Comparison of ENCODE assay signal across 28 mouse cellular contexts in genomic region chr5:143941588-143941987, GRCm38 (mm10). TPM values are rescaled to one million over a fixed set of nuclear protein-coding genes. Genes with fewer than 3 reads are reported as not detected.
DNase-seq lines count a peak whose midpoint lies in the region; ATAC-seq and TF ChIP-seq lines count a peak whose summit lies in the region.
"Had no signal": no experiment of that assay in that cellular context is flagged by ENCODE, and none has a peak within 500 bp of the region (broad histone marks: within the 10 kb centered on the region; RNA-seq: fewer than 3 reads in every experiment).

No protein-coding gene starts in this region.

- no peaks in the 10 kb centered on the region for H3K36me3 ChIP-seq in embryonic facial prominence, embryonic 12.5 days
- H3K36me3 ChIP-seq in embryonic facial prominence, embryonic 10.5 days (replicated peaks) = no peaks in the 10 kb centered on the region
- H3K36me3 ChIP-seq in lung, embryonic 15.5 days = no peaks in the 10 kb centered on the region
- H3K36me3 ChIP-seq in stomach, postnatal 0 days (ENCODE audit: control insufficient read depth, insufficient read depth, low read length) = no peaks in the 10 kb centered on the region
- H3K36me3 ChIP-seq in midbrain, embryonic 14.5 days (ENCODE audit: control insufficient read depth, insufficient read depth, low read length) = no peaks in the 10 kb centered on the region
- no peaks in the 10 kb centered on the region for H3K36me3 ChIP-seq in hindbrain, embryonic 16.5 days (ENCODE audit: control insufficient read depth, insufficient read depth, low read length)
- H3K36me3 ChIP-seq: embryonic facial prominence, embryonic 15.5 days; heart, embryonic 12.5 days; midbrain, embryonic 10.5 days had no signal

- no peak for TF ChIP-seq POLR2A in lung, adult 2 months (IDR thresholded peaks at IDR 0.05; ENCODE audit: borderline replicate concordance, extremely low read depth, low read depth, low read length)

- H3K4me2 ChIP-seq in embryonic facial prominence, embryonic 12.5 days (replicated peaks) = no peak overlapping the region
- H3K4me2 ChIP-seq in lung, embryonic 15.5 days = peak overlapping the region; percentile 18; the same call in 1 of the 2 replicates
- 0 out of 2 replicates have a peak overlapping the region, but pooled peaks have one; percentile 15 for H3K4me2 ChIP-seq in stomach, postnatal 0 days (replicated peaks; ENCODE audit: low read depth)
- no peak overlapping the region for H3K4me2 ChIP-seq in midbrain, embryonic 14.5 days (ENCODE audit: low read length)
- no peak overlapping the region for H3K4me2 ChIP-seq in hindbrain, embryonic 16.5 days (ENCODE audit: low read length)
- H3K4me2 ChIP-seq: embryonic facial prominence, embryonic 15.5 days; heart, embryonic 12.5 days; hindbrain, embryonic 14.5 days; liver, embryonic 11.5 days had no signal

- H3K9me3 ChIP-seq in embryonic facial prominence, embryonic 12.5 days = no peaks in the 10 kb centered on the region
- H3K9me3 ChIP-seq in embryonic facial prominence, embryonic 10.5 days = no peaks in the 10 kb centered on the region
- no peaks in the 10 kb centered on the region for H3K9me3 ChIP-seq in lung, embryonic 15.5 days
- no peaks in the 10 kb centered on the region for H3K9me3 ChIP-seq in stomach, postnatal 0 days (ENCODE audit: control insufficient read depth, low read length)
- no peaks in the 10 kb centered on the region for H3K9me3 ChIP-seq in midbrain, embryonic 14.5 days (ENCODE audit: control insufficient read depth, low read length)
- peaks cover 3% of the 10 kb centered on the region; the same call in 1 of the 2 replicates for H3K9me3 ChIP-seq in hindbrain, embryonic 16.5 days (ENCODE audit: control insufficient read depth, low read length)
- H3K9me3 ChIP-seq: embryonic facial prominence, embryonic 15.5 days had no signal

- no peak overlapping the region for H3K9ac ChIP-seq in embryonic facial prominence, embryonic 12.5 days
- H3K9ac ChIP-seq in lung, embryonic 15.5 days = no peak overlapping the region
- H3K9ac ChIP-seq in stomach, postnatal 0 days (ENCODE audit: low read length) = no peak overlapping the region
- no peak overlapping the region for H3K9ac ChIP-seq in midbrain, embryonic 14.5 days (replicated peaks; ENCODE audit: low read length)
- no peak overlapping the region for H3K9ac ChIP-seq in hindbrain, embryonic 16.5 days (ENCODE audit: low read depth, low read length)
- H3K9ac ChIP-seq: embryonic facial prominence, embryonic 15.5 days; heart, embryonic 12.5 days; hindbrain, embryonic 14.5 days had no signal

- WGBS in embryonic facial prominence, embryonic 12.5 days = 23% methylated on average over 10 of the region's 10 CpGs
- WGBS in embryonic facial prominence, embryonic 10.5 days = 15% methylated on average over 10 of the region's 10 CpGs
- WGBS in lung, embryonic 15.5 days = 11% methylated on average over 10 of the region's 10 CpGs
- WGBS in lung, adult 2 months = 16% methylated on average over 10 of the region's 10 CpGs
- 17% methylated on average over 10 of the region's 10 CpGs for WGBS in stomach, postnatal 0 days
- 27% methylated on average over 10 of the region's 10 CpGs for whole genome bisulfite sequencing in midbrain, embryonic 14.5 days
- WGBS in hindbrain, embryonic 16.5 days = 23% methylated on average over 10 of the region's 10 CpGs

- no peak for DNase-seq in embryonic facial prominence, embryonic 10.5 days (ENCODE audit: low spot score)
- no peak for DNase-seq in lung, adult 2 months
- peak; percentile 27 for DNase-seq in stomach, postnatal 0 days (ENCODE audit: low spot score)
- no peak for DNase-seq in midbrain, embryonic 14.5 days
- DNase-seq: adrenal gland, postnatal 25 days; cerebellum, adult 11-12 months; cerebellum, postnatal 14 days; gastrocnemius, adult 2 months; kidney, adult 18-20 months; kidney, postnatal 36 days; left cerebral cortex, postnatal 4 days; lung, postnatal 14 days; retina, postnatal 1 day; thymus, postnatal 36 days had no signal

- ATAC-seq in embryonic facial prominence, embryonic 12.5 days (ENCODE audit: insufficient number of reproducible peaks, insufficient read depth, low FRiP score, low TSS enrichment) = 0 out of 2 replicates have a peak, but pooled peaks have one; percentile 28
- no peak for ATAC-seq in lung, embryonic 15.5 days (ENCODE audit: borderline replicate concordance, extremely low read depth, low FRiP score, low TSS enrichment)
- peak; percentile 17 to 25; a peak in 1 of 4 replicates for ATAC-seq in hematopoietic stem cell, adult 5-6 weeks (replicated peaks in 1 of 2; ENCODE audit: insufficient read depth in 1 of 2, low FRiP score in 2 of 2, low TSS enrichment in 1 of 2, low read depth in 1 of 2, poor library complexity in 2 of 2, severe bottlenecking in 2 of 2)
- no peak for ATAC-seq in stomach, postnatal 0 days (ENCODE audit: low FRiP score, low TSS enrichment)
- no peak for ATAC-seq in midbrain, embryonic 14.5 days (ENCODE audit: low FRiP score, low TSS enrichment)
- no peak for ATAC-seq in hindbrain, embryonic 16.5 days
- ATAC-seq: forebrain, embryonic 16.5 days; Patski had no signal

- H3K27me3 ChIP-seq in embryonic facial prominence, embryonic 12.5 days = no peaks in the 10 kb centered on the region
- no peaks in the 10 kb centered on the region for H3K27me3 ChIP-seq in embryonic facial prominence, embryonic 10.5 days (replicated peaks; ENCODE audit: low read depth, poor library complexity, severe bottlenecking)
- H3K27me3 ChIP-seq in lung, embryonic 15.5 days = no peaks in the 10 kb centered on the region
- no peaks in the 10 kb centered on the region for H3K27me3 ChIP-seq in stomach, postnatal 0 days (ENCODE audit: control insufficient read depth, insufficient read depth, low read length)
- no peaks in the 10 kb centered on the region for H3K27me3 ChIP-seq in midbrain, embryonic 14.5 days (ENCODE audit: control insufficient read depth, insufficient read depth, low read length)
- H3K27me3 ChIP-seq in hindbrain, embryonic 16.5 days (replicated peaks; ENCODE audit: control insufficient read depth, insufficient read depth, low read length) = no peaks in the 10 kb centered on the region
- H3K27me3 ChIP-seq: embryonic facial prominence, embryonic 15.5 days; heart, embryonic 12.5 days; Patski had no signal

- no peaks in the 10 kb centered on the region for H3K4me1 ChIP-seq in embryonic facial prominence, embryonic 12.5 days
- peaks cover 3% of the 10 kb centered on the region; the same call in 1 of the 2 replicates for H3K4me1 ChIP-seq in embryonic facial prominence, embryonic 10.5 days
- no peaks in the 10 kb centered on the region for H3K4me1 ChIP-seq in lung, embryonic 15.5 days
- no peaks in the 10 kb centered on the region for H3K4me1 ChIP-seq in lung, adult 2 months (ENCODE audit: control insufficient read depth, insufficient read depth, low read length)
- H3K4me1 ChIP-seq in stomach, postnatal 0 days (replicated peaks; ENCODE audit: control insufficient read depth, insufficient read depth) = no peaks in the 10 kb centered on the region
- H3K4me1 ChIP-seq in midbrain, embryonic 14.5 days (ENCODE audit: control insufficient read depth, insufficient read depth, low read length) = no peaks in the 10 kb centered on the region
- no peaks in the 10 kb centered on the region for H3K4me1 ChIP-seq in hindbrain, embryonic 16.5 days (ENCODE audit: control insufficient read depth, insufficient read depth, low read depth, low read length)
- H3K4me1 ChIP-seq: embryonic facial prominence, embryonic 15.5 days; midbrain, embryonic 10.5 days had no signal

- TF ChIP-seq EP300 in stomach, postnatal 0 days (optimal IDR thresholded peaks at IDR 0.05) = no peak

- H3K27ac ChIP-seq in embryonic facial prominence, embryonic 12.5 days = no peak overlapping the region
- H3K27ac ChIP-seq in embryonic facial prominence, embryonic 10.5 days (replicated peaks) = no peak overlapping the region
- H3K27ac ChIP-seq in lung, embryonic 15.5 days = no peak overlapping the region
- no peak overlapping the region for H3K27ac ChIP-seq in stomach, postnatal 0 days (replicated peaks)
- no peak overlapping the region for H3K27ac ChIP-seq in midbrain, embryonic 14.5 days (replicated peaks; ENCODE audit: low read depth, low read length)
- no peak overlapping the region for H3K27ac ChIP-seq in hindbrain, embryonic 16.5 days (ENCODE audit: low read depth, low read length)
- H3K27ac ChIP-seq: embryonic facial prominence, embryonic 15.5 days; gastrocnemius, adult 2 months; hindbrain, embryonic 14.5 days; midbrain, embryonic 10.5 days had no signal

- no peak for TF ChIP-seq CTCF in lung, adult 2 months (IDR thresholded peaks at IDR 0.05; ENCODE audit: insufficient read depth, low read length)
- no peak for TF ChIP-seq CTCF in stomach, postnatal 0 days (IDR thresholded peaks at IDR 0.05; ENCODE audit: low read depth)

- H3K4me3 ChIP-seq in embryonic facial prominence, embryonic 12.5 days = no peak overlapping the region
- no peak overlapping the region for H3K4me3 ChIP-seq in embryonic facial prominence, embryonic 10.5 days
- no peak overlapping the region for H3K4me3 ChIP-seq in lung, embryonic 15.5 days
- no peak overlapping the region for H3K4me3 ChIP-seq in lung, adult 2 months (replicated peaks; ENCODE audit: extremely low read depth, low read depth, low read length)
- no peak overlapping the region for H3K4me3 ChIP-seq in stomach, postnatal 0 days (ENCODE audit: low read depth, low read length)
- H3K4me3 ChIP-seq in midbrain, embryonic 14.5 days (replicated peaks; ENCODE audit: low read depth, low read length) = no peak overlapping the region
- no peak overlapping the region for H3K4me3 ChIP-seq in hindbrain, embryonic 16.5 days (ENCODE audit: low read length)
- H3K4me3 ChIP-seq: embryonic facial prominence, embryonic 15.5 days; gastrocnemius, adult 2 months; heart, embryonic 12.5 days; midbrain, embryonic 10.5 days had no signal

RNA-seq across cellular contexts. Expression of gene Rsph10b, which starts 8.8 kb away (rescaled TPM):
- 0.77 and 1.3 TPM in 2 replicates for polyA plus RNA-seq in embryonic facial prominence, embryonic 12.5 days (2016; fragmentation: Nextera tagmentation; extraction: Ambion mirVana)
- 0.44 and 1.2 TPM in 2 replicates for polyA plus RNA-seq in embryonic facial prominence, embryonic 10.5 days (2016; fragmentation: Nextera tagmentation; extraction: Ambion mirVana)
- polyA plus RNA-seq in lung, embryonic 15.5 days (2015; fragmentation: Nextera tagmentation; extraction: Ambion mirVana) = 0.89 and 0.95 TPM in 2 replicates
- 3.6 and 6.4 TPM in 2 replicates for polyA plus RNA-seq in lung, adult 2 months (2012; rRNA removed)
- not detected in 2 replicates for total RNA-seq in hematopoietic stem cell, adult 5-6 weeks (2017)
- polyA plus RNA-seq in stomach, postnatal 0 days (2015; fragmentation: Nextera tagmentation; extraction: Ambion mirVana) = 0.19 and 0.27 TPM in 2 replicates
- 3.4 and 3.9 TPM in 2 replicates for polyA plus RNA-seq in midbrain, embryonic 14.5 days (2014; fragmentation: Nextera tagmentation; extraction: Ambion mirVana)
- polyA plus RNA-seq in hindbrain, embryonic 16.5 days (2015; fragmentation: Nextera tagmentation; extraction: Ambion mirVana) = 5.4 and 6.2 TPM in 2 replicates

RNA-seq across cellular contexts. Expression of gene Gm42421, which starts 13.6 kb away (rescaled TPM):
- 0.79 and 1.1 TPM in 2 replicates for polyA plus RNA-seq in embryonic facial prominence, embryonic 12.5 days (2016; fragmentation: Nextera tagmentation; extraction: Ambion mirVana)
- 0.85 and 1.0 TPM in 2 replicates for polyA plus RNA-seq in embryonic facial prominence, embryonic 10.5 days (2016; fragmentation: Nextera tagmentation; extraction: Ambion mirVana)
- polyA plus RNA-seq in lung, embryonic 15.5 days (2015; fragmentation: Nextera tagmentation; extraction: Ambion mirVana) = 0.65 and 0.72 TPM in 2 replicates
- not detected in 2 replicates for polyA plus RNA-seq in lung, adult 2 months (2012; rRNA removed)
- total RNA-seq in hematopoietic stem cell, adult 5-6 weeks (2017) = not detected in 2 replicates
- 0.28 TPM in 1 of 2 replicates, not detected in the other for polyA plus RNA-seq in stomach, postnatal 0 days (2015; fragmentation: Nextera tagmentation; extraction: Ambion mirVana)
- polyA plus RNA-seq in midbrain, embryonic 14.5 days (2014; fragmentation: Nextera tagmentation; extraction: Ambion mirVana) = 1.5 and 1.9 TPM in 2 replicates
- 1.9 and 2.3 TPM in 2 replicates for polyA plus RNA-seq in hindbrain, embryonic 16.5 days (2015; fragmentation: Nextera tagmentation; extraction: Ambion mirVana)
- total RNA-seq: gastrocnemius, adult 2 months; heart, postnatal 25 days; monocyte, adult 5-6 weeks had no signal

RNA-seq across cellular contexts. Expression of gene Pms2, which starts 31.8 kb away (rescaled TPM):
- polyA plus RNA-seq in embryonic facial prominence, embryonic 12.5 days (2016; fragmentation: Nextera tagmentation; extraction: Ambion mirVana) = 34.4 and 40.4 TPM in 2 replicates
- 36.9 and 41.0 TPM in 2 replicates for polyA plus RNA-seq in embryonic facial prominence, embryonic 10.5 days (2016; fragmentation: Nextera tagmentation; extraction: Ambion mirVana)
- polyA plus RNA-seq in lung, embryonic 15.5 days (2015; fragmentation: Nextera tagmentation; extraction: Ambion mirVana) = 27.8 and 31.2 TPM in 2 replicates
- 2.3 and 3.4 TPM in 2 replicates for polyA plus RNA-seq in lung, adult 2 months (2012; rRNA removed)
- total RNA-seq in hematopoietic stem cell, adult 5-6 weeks (2017) = 42.2 and 48.9 TPM in 2 replicates
- polyA plus RNA-seq in stomach, postnatal 0 days (2015; fragmentation: Nextera tagmentation; extraction: Ambion mirVana) = 8.0 and 8.9 TPM in 2 replicates
- polyA plus RNA-seq in midbrain, embryonic 14.5 days (2014; fragmentation: Nextera tagmentation; extraction: Ambion mirVana) = 26.9 and 31.0 TPM in 2 replicates
- polyA plus RNA-seq in hindbrain, embryonic 16.5 days (2015; fragmentation: Nextera tagmentation; extraction: Ambion mirVana) = 24.0 and 25.9 TPM in 2 replicates

RNA-seq across cellular contexts. Expression of gene Aimp2, which starts 31.9 kb away (rescaled TPM):
- polyA plus RNA-seq in embryonic facial prominence, embryonic 12.5 days (2016; fragmentation: Nextera tagmentation; extraction: Ambion mirVana) = 89.4 and 95.2 TPM in 2 replicates
- 136 and 144 TPM in 2 replicates for polyA plus RNA-seq in embryonic facial prominence, embryonic 10.5 days (2016; fragmentation: Nextera tagmentation; extraction: Ambion mirVana)
- polyA plus RNA-seq in lung, embryonic 15.5 days (2015; fragmentation: Nextera tagmentation; extraction: Ambion mirVana) = 95.5 and 103 TPM in 2 replicates
- 25.5 and 29.0 TPM in 2 replicates for polyA plus RNA-seq in lung, adult 2 months (2012; rRNA removed)
- total RNA-seq in hematopoietic stem cell, adult 5-6 weeks (2017) = 67.1 and 100 TPM in 2 replicates
- 65.6 and 69.4 TPM in 2 replicates for polyA plus RNA-seq in stomach, postnatal 0 days (2015; fragmentation: Nextera tagmentation; extraction: Ambion mirVana)
- 72.3 and 83.0 TPM in 2 replicates for polyA plus RNA-seq in midbrain, embryonic 14.5 days (2014; fragmentation: Nextera tagmentation; extraction: Ambion mirVana)
- polyA plus RNA-seq in hindbrain, embryonic 16.5 days (2015; fragmentation: Nextera tagmentation; extraction: Ambion mirVana) = 92.4 and 94.6 TPM in 2 replicates

RNA-seq across cellular contexts. Expression of gene Ankrd61, which starts 44.1 kb away (rescaled TPM):
- polyA plus RNA-seq in embryonic facial prominence, embryonic 12.5 days (2016; fragmentation: Nextera tagmentation; extraction: Ambion mirVana) = 0.36 TPM in 2 replicates
- polyA plus RNA-seq in embryonic facial prominence, embryonic 10.5 days (2016; fragmentation: Nextera tagmentation; extraction: Ambion mirVana) = 0.21 and 0.37 TPM in 2 replicates
- polyA plus RNA-seq in lung, embryonic 15.5 days (2015; fragmentation: Nextera tagmentation; extraction: Ambion mirVana) = 0.24 and 0.35 TPM in 2 replicates
- polyA plus RNA-seq in lung, adult 2 months (2012; rRNA removed) = 0.07 and 0.18 TPM in 2 replicates
- total RNA-seq in hematopoietic stem cell, adult 5-6 weeks (2017) = 0.40 TPM in 1 of 2 replicates, not detected in the other
- 0.08 TPM in 1 of 2 replicates, not detected in the other for polyA plus RNA-seq in stomach, postnatal 0 days (2015; fragmentation: Nextera tagmentation; extraction: Ambion mirVana)
- 0.61 and 0.93 TPM in 2 replicates for polyA plus RNA-seq in midbrain, embryonic 14.5 days (2014; fragmentation: Nextera tagmentation; extraction: Ambion mirVana)
- polyA plus RNA-seq in hindbrain, embryonic 16.5 days (2015; fragmentation: Nextera tagmentation; extraction: Ambion mirVana) = 0.22 and 0.41 TPM in 2 replicates
- total RNA-seq: gastrocnemius, adult 2 months; heart, postnatal 25 days; left cerebral cortex, adult 18-20 months had no signal

Comparison
In these comparisons a context has a peak if more than half of its experiments do, and no peak if none do; other contexts are left out.
1. ATAC-seq: peak in embryonic facial prominence, embryonic 12.5 days (single experiment) and hematopoietic stem cell, adult 5-6 weeks (2 of 2); none in lung, embryonic 15.5 days (single experiment), stomach, postnatal 0 days (single experiment), midbrain, embryonic 14.5 days (single experiment) and hindbrain, embryonic 16.5 days (single experiment).
2. H3K4me2 ChIP-seq: peak in lung, embryonic 15.5 days (single experiment) and stomach, postnatal 0 days (single experiment); none in embryonic facial prominence, embryonic 12.5 days (single experiment), midbrain, embryonic 14.5 days (single experiment) and hindbrain, embryonic 16.5 days (single experiment).